Mouse (Mus musculus) thymus, postnatal 14 days (tissue): ENCODE results near the gene Tlr8.

Experiments
- DNase-seq: peaks from one replicate; pipeline ENCODE4 v3.0.0; 2021

Gene Tlr8

GRCm38 (mm10) chrX:167201365-167201764, 62.8 kb downstream of the Tlr8 start:
- DNase-seq, result no peak

- DNase-seq, result no peak
Observed at GRCm38 (mm10) chrX:167195228-167195649, 68.9 kb downstream of the Tlr8 start.
